Mouse (Mus musculus) embryonic facial prominence, embryonic 10.5 days (tissue): ENCODE data around the gene Ngfr. TPM values are rescaled to one million over a fixed set of nuclear protein-coding genes. Genes with fewer than 3 reads are reported as not detected.
"Not testable (repeated sequence)": the region's sequence is repeated elsewhere in the genome, so short reads cannot be mapped to it uniquely, and the experiment has no call there.

Experiments
- DNase-seq: peaks from one replicate; pipeline ENCODE4 v3.0.0-alpha.2; 2017; ENCODE audit warnings: low spot score
- H3K27ac ChIP-seq: fragments of 300-500 bp; sonication (generic); replicated peaks from 2 replicates; pipeline ENCODE4 v1.5.1; 2016; ENCODE audit warnings: mild to moderate bottlenecking
- H3K27me3 ChIP-seq: fragments of 300-500 bp; sonication (generic); replicated peaks from 2 replicates; pipeline ENCODE4 v1.6.1; 2016; ENCODE audit warnings: low read depth, mild to moderate bottlenecking; ENCODE audit not compliant: poor library complexity, severe bottlenecking
- H3K36me3 ChIP-seq: fragments of 300-500 bp; sonication (generic); replicated peaks from 2 replicates; pipeline ENCODE4 v1.6.1; 2016; ENCODE audit warnings: mild to moderate bottlenecking, moderate library complexity
- H3K4me1 ChIP-seq: fragments of 300-500 bp; sonication (generic); 2 replicates; pipeline ENCODE4 v1.6.1; 2016
- H3K4me3 ChIP-seq: fragments of 300-500 bp; sonication (generic); 2 replicates; pipeline ENCODE4 v1.5.1; 2016; ENCODE audit warnings: mild to moderate bottlenecking, moderate library complexity
- H3K9me3 ChIP-seq: fragments of 300-500 bp; sonication (generic); 2 replicates; pipeline ENCODE4 v1.6.1; 2016; ENCODE audit warnings: mild to moderate bottlenecking
- WGBS: fragments of 180-500 bp; shearing (Covaris S2); methylation state at CpG from one replicate; pipeline ENCODE4 v1.1.7; 2016; 5-methylcytosine and 5-hydroxymethylcytosine counted together
- polyA plus RNA-seq: library from polyadenylated mRNA; unstranded; fragments of >200 nt; fragmentation: Nextera tagmentation; extraction: Ambion mirVana; gene quantifications from 2 replicates; pipeline ENCODE4 v1.2.1, GENCODE M21; 2016

Ngfr gene
- polyA plus RNA-seq, 1 experiment from 2014 or later = 21.7 TPM

DNA sequence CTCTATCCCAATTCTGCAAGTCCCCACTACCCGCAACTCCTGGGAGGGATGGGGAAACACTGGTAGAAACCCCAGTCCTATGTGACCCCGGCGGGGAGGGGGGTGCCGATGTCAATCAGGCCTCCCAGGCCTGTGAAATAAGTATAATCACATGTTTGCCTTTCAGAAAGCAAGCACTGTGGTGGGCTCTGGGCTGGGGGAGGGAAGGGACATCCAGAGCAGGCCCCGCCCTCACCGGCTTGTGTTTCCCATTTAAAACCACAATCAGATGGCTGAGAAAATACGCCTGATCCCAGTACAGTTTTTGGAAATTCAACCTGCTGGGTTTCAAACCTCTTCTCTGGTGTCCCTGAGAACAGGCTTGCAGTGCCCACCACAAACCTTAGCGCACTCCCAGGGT lies 27.2 kb upstream of the Ngfr start:
- peak overlapping the region; percentile 7 for H3K27ac ChIP-seq
- 65% methylated on average over 8 of the region's 8 CpGs for WGBS

DNA sequence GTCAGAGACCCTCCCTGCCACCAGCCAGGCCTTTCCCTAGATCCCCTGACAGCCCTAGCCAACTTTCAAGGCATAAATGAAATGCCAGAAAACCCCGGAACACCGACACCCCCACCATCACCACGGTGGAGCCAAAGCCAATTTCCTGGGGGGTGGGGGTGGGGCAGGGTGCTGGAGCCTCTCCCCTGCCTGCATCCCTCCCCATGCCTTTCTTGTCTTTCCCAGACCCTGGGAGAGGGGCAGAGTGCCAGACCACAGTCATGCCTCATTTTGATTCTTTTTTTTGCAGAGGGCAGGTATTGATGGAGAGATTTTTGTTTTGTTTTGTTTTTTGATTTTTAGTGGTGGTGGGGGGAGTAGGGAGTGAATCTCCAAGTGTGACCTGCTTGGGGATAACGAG lies 23.7 kb upstream of the Ngfr start:
- DNase-seq = no peak
- WGBS = 35% methylated on average over 4 of the region's 4 CpGs

More for the DNA sequence above, 27.2 kb upstream of the Ngfr start:
- Histone ChIP-seq H3K9me3 (no peaks in the 10 kb centered on the region), H3K4me3 (no peak overlapping the region), H3K36me3 (no peaks in the 10 kb centered on the region), H3K27me3 (peaks cover 60% of the 10 kb centered on the region), H3K4me1 (peaks cover 88% of the 10 kb centered on the region)
- peak; percentile 65 for DNase-seq

GRCm38 (mm10) chr11:95610391-95610902 lies 22.9 kb upstream of the Ngfr start:
- DNase-seq = peak; percentile 13
- no peaks in the 10 kb centered on the region for H3K36me3 ChIP-seq
- peaks cover 50% of the 10 kb centered on the region for H3K27me3 ChIP-seq
- H3K27ac ChIP-seq = 0 out of 2 replicates have a peak overlapping the region, but pooled peaks have one; percentile 49
- no peaks in the 10 kb centered on the region for H3K9me3 ChIP-seq
- WGBS = 19% methylated on average over 15 of the region's 15 CpGs
- H3K4me1 ChIP-seq = peaks cover 54% of the 10 kb centered on the region
- peak overlapping the region; percentile 34 for H3K4me3 ChIP-seq

More for the DNA sequence above, 23.7 kb upstream of the Ngfr start:
- H3K27me3 ChIP-seq = peaks cover 50% of the 10 kb centered on the region
- peaks cover 62% of the 10 kb centered on the region for H3K4me1 ChIP-seq
- no peak overlapping the region for H3K4me3 ChIP-seq
- H3K36me3 ChIP-seq = no peaks in the 10 kb centered on the region
- H3K27ac ChIP-seq = peak overlapping the region; percentile 26; the same call in 1 of the 2 replicates
- no peaks in the 10 kb centered on the region for H3K9me3 ChIP-seq

DNA sequence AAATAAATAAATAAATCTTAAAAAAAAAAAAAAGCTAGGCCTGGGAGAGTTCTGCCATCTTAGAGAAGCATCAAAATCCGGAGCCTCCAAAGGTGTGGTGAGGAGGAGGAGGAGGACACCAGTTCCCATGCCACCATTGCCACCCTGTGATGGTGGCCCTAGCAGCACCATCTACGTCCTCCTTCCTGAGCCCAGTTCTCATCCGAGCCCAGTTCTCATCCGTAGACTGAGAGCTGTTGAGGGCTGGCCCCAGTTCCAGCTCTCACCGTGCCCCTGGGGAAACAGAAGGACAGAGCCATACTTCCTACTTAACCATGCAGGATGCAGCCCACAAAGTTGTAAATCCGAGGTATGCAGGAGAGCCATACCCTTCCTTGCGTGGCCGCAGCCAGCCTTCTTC lies 22.4 kb upstream of the Ngfr start:
- H3K4me3 ChIP-seq = peak overlapping the region; percentile 34
- no peaks in the 10 kb centered on the region for H3K36me3 ChIP-seq
- no peak for DNase-seq
- H3K27me3 ChIP-seq = peaks cover 50% of the 10 kb centered on the region
- no peaks in the 10 kb centered on the region for H3K9me3 ChIP-seq
- H3K27ac ChIP-seq = 0 out of 2 replicates have a peak overlapping the region, but pooled peaks have one; percentile 49
- H3K4me1 ChIP-seq = peaks cover 48% of the 10 kb centered on the region
- WGBS = 42% methylated on average over 8 of the region's 8 CpGs

DNA sequence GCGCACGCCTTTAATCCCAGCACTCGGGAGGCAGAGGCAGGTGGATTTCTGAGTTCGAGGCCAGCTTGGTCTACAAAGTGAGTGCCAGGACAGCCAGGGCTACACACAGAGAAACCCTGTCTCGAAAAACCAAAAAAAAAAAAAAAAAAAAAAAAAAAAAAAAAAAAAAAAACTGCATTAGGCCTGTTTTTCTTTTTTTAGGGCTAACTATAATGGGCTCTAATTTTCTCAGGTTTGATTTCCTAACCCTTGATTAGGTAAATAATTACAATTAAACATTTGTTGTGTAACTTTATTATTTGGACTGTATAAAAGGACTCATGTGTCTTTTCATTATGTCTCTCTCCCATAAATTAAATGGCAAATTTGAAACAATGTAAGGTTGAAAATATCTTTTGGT lies 19.8 kb upstream of the Ngfr start:
- H3K4me1 ChIP-seq = peaks cover 25% of the 10 kb centered on the region
- WGBS = 76% methylated on average over 5 of the region's 5 CpGs
- peaks cover 38% of the 10 kb centered on the region for H3K27me3 ChIP-seq
- not testable (repeated sequence) for H3K9me3 ChIP-seq, DNase-seq, H3K4me3 ChIP-seq, H3K27ac ChIP-seq, H3K36me3 ChIP-seq

DNA sequence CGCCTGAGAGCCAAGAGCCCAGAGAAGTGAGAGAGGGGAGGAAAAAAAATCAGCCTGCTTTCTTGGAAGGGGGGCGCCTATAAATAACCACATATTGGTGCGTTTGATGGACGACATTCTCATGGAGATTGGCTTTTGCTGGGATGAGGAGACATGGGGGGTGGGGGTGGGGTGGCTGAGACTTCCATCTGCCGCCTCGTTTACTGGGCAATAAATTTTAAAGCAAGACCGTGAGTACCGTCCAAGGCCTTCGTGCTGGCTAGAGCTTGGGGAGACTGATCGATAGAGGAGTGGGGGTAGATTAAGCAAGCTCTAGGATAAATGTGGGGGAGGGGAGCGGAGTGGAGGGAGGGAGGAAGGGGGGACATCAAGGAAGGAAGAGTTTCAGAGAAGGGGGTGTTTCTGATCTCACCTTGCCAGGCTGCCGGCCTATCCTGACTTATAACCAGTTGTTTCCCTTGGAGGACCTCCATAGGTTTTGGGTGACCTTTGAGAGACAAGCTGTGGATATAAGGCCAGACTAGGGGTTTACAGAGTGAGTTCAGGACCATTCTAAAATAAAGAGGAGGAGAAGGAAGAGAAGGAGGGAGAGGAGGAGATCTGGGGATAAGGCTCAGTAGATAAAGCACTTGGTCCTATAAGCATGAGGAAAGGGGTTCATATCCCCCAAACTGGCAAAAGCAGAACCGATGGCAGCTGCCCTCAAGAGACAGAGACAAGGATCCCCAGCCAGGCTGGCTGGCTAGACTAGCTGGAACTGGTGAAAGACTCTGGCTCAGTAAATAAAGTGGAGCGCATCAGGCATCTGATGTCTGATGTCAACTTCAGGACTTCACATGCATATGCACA lies 10.9 kb upstream of the Ngfr start:
- H3K9me3 ChIP-seq = no peaks in the 10 kb centered on the region
- DNase-seq = peak; percentile 7
- H3K27ac ChIP-seq = no peak overlapping the region
- WGBS = 35% methylated on average over 14 of the region's 14 CpGs
- H3K27me3 ChIP-seq = peaks cover 74% of the 10 kb centered on the region
- H3K4me3 ChIP-seq = no peak overlapping the region
- H3K36me3 ChIP-seq = no peaks in the 10 kb centered on the region
- H3K4me1 ChIP-seq = peaks cover 48% of the 10 kb centered on the region

- H3K4me3 ChIP-seq = no peak overlapping the region
- H3K27ac ChIP-seq = no peak overlapping the region
- H3K4me1 ChIP-seq = peaks cover 53% of the 10 kb centered on the region
- H3K36me3 ChIP-seq = no peaks in the 10 kb centered on the region
- no peaks in the 10 kb centered on the region for H3K9me3 ChIP-seq
- 32% methylated on average over 13 of the region's 13 CpGs for WGBS
- H3K27me3 ChIP-seq = peaks cover 81% of the 10 kb centered on the region
- DNase-seq = peak; percentile 12
Measured at GRCm38 (mm10) chr11:95597741-95598140, 10.2 kb upstream of the Ngfr start.

DNA sequence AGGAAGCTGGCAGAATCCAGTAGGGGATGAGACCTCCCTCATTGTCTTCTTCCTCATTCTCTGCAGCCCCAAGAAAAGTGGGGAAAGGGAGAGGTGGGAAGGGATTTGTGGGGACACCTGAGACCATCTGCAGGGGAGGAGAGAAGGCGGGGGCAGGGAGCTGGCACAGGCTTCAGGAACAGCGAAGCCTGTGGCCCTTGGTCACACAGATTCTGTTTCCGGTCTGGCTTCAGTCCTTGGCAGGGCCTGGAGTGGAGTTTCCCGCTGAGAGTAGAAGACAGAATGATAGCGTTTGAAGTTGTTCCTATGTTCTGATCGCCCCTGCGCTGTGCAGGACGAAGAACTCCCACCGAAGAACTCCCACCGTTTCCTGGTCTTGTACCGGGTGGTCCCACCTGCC lies 9.2 kb upstream of the Ngfr start:
- Histone ChIP-seq H3K9me3 (no peaks in the 10 kb centered on the region), H3K4me1 (peaks cover 56% of the 10 kb centered on the region), H3K27me3 (peaks cover 91% of the 10 kb centered on the region), H3K27ac (peak overlapping the region; percentile 53), H3K4me3 (no peak overlapping the region), H3K36me3 (no peaks in the 10 kb centered on the region)
- peak; percentile 10 for DNase-seq
- 37% methylated on average over 11 of the region's 11 CpGs for WGBS

- H3K9me3 ChIP-seq = no peaks in the 10 kb centered on the region
- 17% methylated on average over 5 of the region's 5 CpGs for WGBS
- H3K36me3 ChIP-seq = no peaks in the 10 kb centered on the region
- H3K27ac ChIP-seq = peak overlapping the region; percentile 53
- peaks cover 97% of the 10 kb centered on the region for H3K27me3 ChIP-seq
- no peak for DNase-seq
- H3K4me1 ChIP-seq = peaks cover 56% of the 10 kb centered on the region
- H3K4me3 ChIP-seq = no peak overlapping the region
Measured at GRCm38 (mm10) chr11:95596150-95596515, 8.6 kb upstream of the Ngfr start.

DNA sequence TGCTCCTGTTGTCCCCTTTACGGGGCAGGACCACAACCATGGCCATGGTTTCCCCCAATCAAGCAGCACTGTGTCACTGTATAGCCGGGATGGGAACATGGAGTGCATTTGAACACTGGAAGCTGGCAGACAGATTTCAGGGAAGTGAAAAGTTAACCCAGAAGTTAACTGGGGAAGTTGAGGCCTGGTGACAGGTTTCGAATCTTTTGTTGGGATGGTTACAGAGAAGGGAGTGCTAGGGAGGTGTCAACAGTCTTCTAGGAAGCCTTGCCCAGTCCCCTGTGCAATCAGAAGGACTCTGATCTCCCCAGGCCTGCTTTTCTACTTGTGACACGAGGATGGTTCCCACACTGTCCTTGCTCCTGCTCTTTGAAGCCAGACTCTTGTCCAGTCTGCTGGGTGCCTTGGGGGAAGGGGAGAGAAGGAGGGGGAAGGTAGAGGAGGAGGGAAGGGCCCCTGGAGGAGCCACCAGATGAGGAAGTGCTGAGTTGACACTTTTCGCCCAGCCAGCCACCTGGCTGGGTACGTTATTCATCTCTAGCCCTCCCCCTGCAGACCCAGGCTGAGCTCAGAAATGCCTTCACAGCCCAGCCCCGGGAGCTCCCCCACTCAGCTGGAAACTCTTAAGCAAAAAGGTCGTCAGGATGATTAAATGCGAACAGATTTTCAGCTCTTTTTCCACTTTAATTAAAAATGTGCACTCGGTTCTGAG lies 8.1 kb upstream of the Ngfr start:
- WGBS = 16% methylated on average over 10 of the region's 10 CpGs
- H3K27ac ChIP-seq = peak overlapping the region; percentile 32; the same call in 1 of the 2 replicates
- H3K4me3 ChIP-seq = peak overlapping the region; percentile 26; the same call in 1 of the 2 replicates
- no peaks in the 10 kb centered on the region for H3K36me3 ChIP-seq
- no peaks in the 10 kb centered on the region for H3K9me3 ChIP-seq
- peak; percentile 66 for DNase-seq
- H3K4me1 ChIP-seq = peaks cover 56% of the 10 kb centered on the region
- peaks cover 100% of the 10 kb centered on the region for H3K27me3 ChIP-seq

- H3K27ac ChIP-seq = peak overlapping the region; percentile 32; the same call in 1 of the 2 replicates
- no peak overlapping the region for H3K4me3 ChIP-seq
- 23% methylated on average over 13 of the region's 13 CpGs for WGBS
- H3K36me3 ChIP-seq = no peaks in the 10 kb centered on the region
- H3K9me3 ChIP-seq = no peaks in the 10 kb centered on the region
- peaks cover 100% of the 10 kb centered on the region for H3K27me3 ChIP-seq
- H3K4me1 ChIP-seq = peaks cover 56% of the 10 kb centered on the region
- peak; percentile 44 for DNase-seq
Measured at GRCm38 (mm10) chr11:95594686-95595212, 7.2 kb upstream of the Ngfr start.

DNA sequence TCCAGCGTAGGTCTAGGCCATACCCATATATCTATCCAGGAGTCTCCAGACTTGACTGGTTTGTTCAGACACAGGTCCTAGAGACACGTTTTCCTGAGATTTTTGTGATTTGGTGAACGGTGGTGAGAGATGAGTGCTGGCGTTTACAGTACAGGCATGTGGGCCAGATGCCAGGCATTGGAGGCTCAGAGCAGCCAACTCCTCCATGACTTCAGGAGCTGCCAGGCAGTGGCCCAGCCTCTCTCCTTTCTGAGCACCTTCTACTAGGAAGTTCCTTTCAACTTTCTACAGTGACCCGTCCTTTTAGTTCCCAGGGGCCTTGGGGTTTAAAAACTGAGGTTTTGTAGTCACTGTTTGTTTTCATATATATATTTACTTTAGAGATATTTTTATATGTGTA lies 6.0 kb upstream of the Ngfr start:
- 84% methylated on average over 5 of the region's 5 CpGs for WGBS
- Histone ChIP-seq H3K4me3 (no peak overlapping the region), H3K27ac (peak overlapping the region; percentile 25; the same call in 1 of the 2 replicates), H3K4me1 (peaks cover 62% of the 10 kb centered on the region), H3K36me3 (no peaks in the 10 kb centered on the region), H3K9me3 (no peaks in the 10 kb centered on the region), H3K27me3 (peaks cover 100% of the 10 kb centered on the region)
- no peak for DNase-seq
